Mouse (Mus musculus): ENCODE measurements at regions not wholly inside any gene's neighbourhood (a gene's known extent, or its start where the extent isn't known, plus 50 kb on each side); places are given as distances from the start of the nearest gene placed in this dataset.

DNA sequence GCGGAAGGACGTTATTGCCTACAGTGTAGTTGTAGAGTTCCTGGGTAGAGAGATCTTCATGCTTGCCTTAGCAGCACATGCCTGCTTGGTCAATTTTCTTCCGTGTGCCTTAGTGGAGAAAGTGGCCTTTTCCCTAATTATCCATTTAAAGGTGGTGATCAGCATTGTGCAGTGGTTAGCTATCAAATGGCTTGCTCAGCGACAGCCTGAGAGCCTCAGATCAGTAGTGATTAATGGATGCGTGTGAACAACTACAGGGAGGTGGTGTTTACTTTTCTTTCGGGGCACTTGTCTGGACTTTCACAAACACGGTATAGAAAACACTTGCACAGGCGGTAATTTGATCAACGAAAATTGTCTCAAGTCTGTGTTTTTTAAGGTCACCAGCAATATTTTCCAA, 255.0 kb downstream of the Dmrt2 start:
- TF ChIP-seq NELFE (IDR thresholded peaks at IDR 0.05; ENCODE audit: low read depth, low read length) (no peak), POLR2A (IDR thresholded peaks at IDR 0.05; ENCODE audit: control insufficient read depth in 1 of 2, insufficient read depth in 1 of 2, low read depth in 1 of 2, low read length in 2 of 2, poor library complexity in 1 of 2) (no peak), POLR2AphosphoS2 (IDR thresholded peaks at IDR 0.05; ENCODE audit: low read length) (no peak), EP300 (IDR thresholded peaks at IDR 0.05; ENCODE audit: low read depth in 1 of 2, low read length in 2 of 2) (no peak), GATA1 (IDR thresholded peaks at IDR 0.05; ENCODE audit: low read depth, low read length) (no peak)
